Mouse (Mus musculus) left cerebral cortex, adult 8-10 months (tissue): ENCODE results near the gene Gucy1a1. TPM values are rescaled to one million over a fixed set of nuclear protein-coding genes. Genes with fewer than 3 reads are reported as not detected.
A peak's percentile ranks its signal among the peaks of the same experiment; 100 is the strongest.
"Not testable (repeated sequence)": the region's sequence is repeated elsewhere in the genome, so short reads cannot be mapped to it uniquely, and the experiment has no call there.

Experiments
- DNase-seq, 2 experiments: peaks; one replicate each; pipeline ENCODE4 v3.0.0; 2022; ENCODE audit warnings: low spot score in 2 of 2
- total RNA-seq, 4 experiments: library from RNA; stranded (reverse); gene quantifications; 2 replicates each; pipeline ENCODE4 v1.2.4; 2022

Gene Gucy1a1
- total RNA-seq = 100 to 1,000 TPM in 1 of 4 experiments, 10 to 100 TPM in 3; 82.9 to 101 (median 91.5) TPM

DNA sequence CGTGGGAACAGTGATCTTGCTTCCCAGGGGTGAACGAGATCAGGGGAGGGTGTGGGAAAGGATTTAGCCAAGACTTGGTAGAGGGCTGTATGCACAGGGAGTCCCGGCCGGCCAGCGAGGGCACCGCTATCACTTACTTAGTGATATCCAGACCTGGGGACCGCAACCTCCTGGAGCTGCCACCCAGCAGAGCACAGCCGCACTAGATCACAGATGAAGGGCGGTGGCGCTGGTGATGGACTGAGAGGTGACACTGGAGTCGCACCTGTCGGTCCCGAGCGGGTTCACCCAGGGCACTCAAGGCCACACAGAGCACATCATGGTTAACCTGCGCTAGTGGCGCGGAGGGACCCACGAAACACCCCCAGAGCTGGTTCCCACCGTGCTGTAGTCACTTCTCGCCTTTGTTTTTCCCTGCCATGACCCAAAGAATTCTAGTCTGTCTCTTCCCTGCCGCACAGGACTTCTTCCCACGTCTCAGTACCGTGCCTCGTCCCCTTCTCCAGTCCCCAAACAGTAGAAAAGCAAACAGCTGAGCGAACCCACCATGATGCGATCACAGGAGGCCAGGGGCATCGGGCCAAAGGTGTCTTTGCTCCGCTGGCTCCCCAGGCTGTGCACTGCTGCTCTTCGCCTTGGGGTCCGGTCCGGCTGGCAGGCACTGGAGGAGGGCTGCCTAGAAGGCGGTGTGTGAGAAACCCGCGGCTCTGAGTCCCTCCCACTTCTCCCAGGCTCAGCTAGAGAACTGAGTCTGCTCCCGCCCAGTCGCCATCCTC lies at the start of gene Gucy1a1:
Gene Gucy1a1 (minus strand): TSS at position 664 of the 776 bp plus-strand sequence.
- DNase-seq = peak; percentile 31 to 54

DNA sequence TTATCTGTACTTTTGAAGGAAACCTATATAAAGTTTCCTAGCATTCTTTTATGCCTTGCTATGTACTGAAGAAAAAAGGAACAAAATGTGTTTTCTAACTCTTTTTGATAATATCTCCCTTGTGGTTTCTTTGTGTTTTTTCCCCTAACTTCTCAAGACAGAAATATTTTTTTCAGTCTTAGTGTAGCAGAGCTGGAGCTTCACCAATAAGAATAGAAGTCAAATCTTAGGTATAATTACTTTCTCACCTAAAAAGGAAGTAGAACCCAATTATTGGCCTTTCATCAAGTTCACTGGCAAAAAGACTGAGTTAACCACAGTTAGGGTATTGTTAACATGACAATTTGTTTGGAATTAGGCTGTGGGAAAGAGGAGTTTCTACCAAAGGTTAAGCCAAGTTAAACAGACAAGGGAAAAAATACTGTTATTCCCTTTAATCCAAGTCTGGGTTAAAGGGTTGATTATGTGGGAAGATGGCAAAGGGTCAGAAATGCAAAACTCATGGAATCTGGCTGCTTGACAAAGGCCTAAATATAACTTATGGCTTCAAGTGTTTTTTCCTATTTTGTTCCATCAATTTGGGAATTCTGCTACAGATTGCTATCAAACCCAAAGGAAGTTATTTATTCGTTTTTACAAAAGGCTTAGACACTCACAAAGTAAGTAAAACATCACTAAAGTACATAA lies 46.1 kb upstream of the Gucy1a1 start:
- DNase-seq = no peak

DNA sequence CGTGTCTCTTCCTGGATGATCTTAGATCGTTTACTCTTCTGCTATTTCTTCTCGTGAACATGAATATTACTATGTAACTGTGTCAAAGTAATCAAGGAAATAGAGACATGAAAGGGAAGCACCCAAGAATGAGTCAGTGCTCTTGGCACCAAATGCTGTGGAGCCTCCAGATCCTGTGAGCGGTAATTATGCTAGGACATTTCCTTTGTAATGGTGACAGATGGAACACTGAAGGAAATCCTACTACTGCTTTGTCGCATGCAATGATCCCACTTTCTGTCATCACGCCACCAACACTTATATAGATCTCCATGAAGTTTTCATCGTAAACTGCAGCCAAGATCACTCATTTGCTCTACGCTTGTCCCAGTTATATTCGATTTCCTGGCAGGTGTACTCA lies 40.0 kb upstream of the Gucy1a1 start:
- DNase-seq = peak in 1 of 2 experiments; percentile 44

DNA sequence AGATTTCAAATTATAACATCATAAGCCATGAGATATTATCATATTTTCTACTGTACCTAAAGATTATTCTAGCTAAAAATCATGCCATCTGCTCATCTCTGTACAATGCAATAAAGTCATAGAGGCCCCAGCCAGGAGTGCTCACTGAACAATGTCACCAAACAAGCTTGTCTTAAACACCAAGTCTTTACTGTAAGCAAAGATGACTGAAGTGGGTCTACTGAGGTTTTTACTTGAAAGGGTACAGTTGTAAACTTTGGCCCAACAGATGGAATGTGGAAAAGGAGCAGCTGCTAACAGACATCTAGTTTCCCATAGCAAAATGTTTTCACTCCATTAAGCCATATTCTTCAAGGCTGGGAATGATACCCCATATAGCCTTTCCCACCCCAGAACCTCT lies 35.9 kb upstream of the Gucy1a1 start:
- no peak for DNase-seq

DNA sequence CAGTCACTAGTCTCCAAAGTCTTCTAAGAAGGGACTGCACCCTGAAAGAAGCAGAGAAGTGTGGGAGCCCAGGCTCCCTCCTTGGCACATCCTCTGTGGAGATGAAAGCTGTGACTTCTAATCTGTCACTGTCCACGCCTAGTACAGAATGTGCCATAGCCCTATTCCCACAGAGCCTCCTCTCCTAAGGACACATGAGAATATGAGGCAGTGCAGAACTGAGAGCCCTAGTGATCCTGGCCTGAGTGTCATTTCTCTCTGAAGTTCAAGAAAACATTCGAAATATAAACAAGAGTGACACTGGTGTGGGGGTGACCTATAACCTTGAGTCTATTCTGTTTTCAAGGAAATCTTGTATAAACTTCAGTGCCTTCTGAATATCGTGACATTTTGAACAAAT lies 34.7 kb upstream of the Gucy1a1 start:
- DNase-seq = no peak

DNA sequence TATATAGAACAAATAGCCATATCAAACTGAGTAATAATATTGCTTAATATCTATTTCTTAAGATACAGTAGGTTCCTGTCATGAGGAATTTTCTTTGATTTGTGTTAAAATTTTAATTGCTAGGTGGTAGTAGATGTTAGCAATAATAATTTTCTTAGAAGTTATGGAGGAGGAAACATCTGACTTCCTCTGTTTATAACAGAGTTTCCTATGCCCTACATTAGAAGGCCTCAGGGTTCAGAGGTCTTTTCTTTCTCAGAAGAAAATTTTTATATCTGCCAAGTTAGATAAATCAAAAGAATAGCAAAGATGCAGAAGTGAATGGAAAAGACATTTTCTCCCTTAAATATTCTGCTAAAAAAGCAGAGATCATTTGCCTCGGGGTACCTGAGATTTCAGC lies 29.9 kb upstream of the Gucy1a1 start:
- DNase-seq = no peak

DNA sequence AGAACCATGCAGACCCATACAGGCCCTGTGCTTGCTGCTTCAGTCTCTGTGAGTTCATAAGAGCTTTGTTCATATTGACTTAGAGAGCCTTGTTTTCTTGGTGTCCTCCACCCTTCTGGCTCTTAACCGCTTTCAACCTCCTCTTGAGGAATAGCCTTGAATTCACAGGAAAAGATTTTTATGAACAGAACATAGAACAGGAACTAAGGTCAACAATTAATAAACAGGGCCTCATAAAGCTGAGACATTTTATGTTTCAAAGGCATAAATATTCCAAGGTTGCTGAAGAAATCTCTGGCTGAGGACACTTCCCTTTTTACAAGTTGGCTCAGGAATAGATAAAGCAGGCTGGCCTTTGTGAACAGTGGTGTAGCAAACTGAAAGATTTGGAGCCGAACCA lies 21.5 kb upstream of the Gucy1a1 start:
- DNase-seq = no peak

DNA sequence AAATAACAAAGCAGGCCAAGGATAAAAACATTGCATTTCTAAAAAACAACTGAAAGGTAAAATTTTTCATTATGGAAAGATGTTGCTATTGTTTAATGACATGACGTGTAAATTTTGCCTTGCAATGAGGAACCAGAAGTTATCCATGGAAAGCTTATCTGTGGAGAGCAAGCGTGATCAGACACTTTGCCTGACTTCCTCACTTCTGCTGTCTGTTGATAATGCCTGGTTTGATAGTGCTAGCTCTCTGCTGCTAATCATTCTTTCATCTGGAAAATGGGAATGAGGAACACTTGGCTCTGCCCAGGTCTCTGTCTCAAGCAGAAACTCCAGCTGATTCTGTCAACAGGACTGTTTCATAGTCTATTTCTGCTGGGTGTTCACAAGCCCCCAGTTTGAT lies 20.3 kb upstream of the Gucy1a1 start:
- no peak for DNase-seq

DNA sequence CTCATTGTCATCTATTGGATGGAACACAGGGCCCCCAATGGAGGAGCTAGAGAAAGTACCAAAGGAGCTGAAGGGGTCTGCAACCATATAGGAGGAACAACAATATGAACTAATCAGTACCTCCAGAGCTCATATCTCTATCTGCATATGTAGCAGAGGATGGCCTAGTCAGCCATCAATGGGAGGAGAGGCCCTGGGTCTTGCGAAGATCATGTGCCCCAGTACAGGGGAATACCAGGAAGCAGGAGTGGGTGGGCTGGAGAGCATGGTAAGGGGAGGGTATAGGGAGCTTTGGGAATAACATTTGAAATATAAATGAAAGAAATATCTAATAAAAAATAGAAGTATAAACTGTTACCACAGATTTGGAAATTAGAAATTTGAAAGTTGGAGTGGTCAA lies 17.4 kb upstream of the Gucy1a1 start:
- not testable (repeated sequence) for DNase-seq

DNA sequence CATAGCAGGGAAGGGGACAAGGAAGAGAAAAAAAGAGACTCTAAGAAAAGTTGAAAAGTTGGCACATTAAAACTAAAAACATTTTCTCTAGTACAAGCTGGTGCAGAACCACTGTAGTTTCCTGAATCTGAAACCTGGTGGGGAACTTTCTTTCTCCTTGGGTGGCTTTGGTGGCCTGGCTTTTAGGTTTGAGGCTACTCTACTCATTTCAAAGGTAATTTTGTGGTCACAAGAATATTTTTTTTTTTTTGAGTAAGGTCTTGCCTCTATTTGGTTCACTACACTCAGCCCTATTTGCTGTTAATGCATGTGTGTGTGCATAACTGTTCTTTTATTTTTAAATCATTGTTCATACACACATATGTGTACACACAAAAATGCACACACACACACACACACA lies 389 bp upstream of the Gucy1a1 start:
- DNase-seq = no peak

DNA sequence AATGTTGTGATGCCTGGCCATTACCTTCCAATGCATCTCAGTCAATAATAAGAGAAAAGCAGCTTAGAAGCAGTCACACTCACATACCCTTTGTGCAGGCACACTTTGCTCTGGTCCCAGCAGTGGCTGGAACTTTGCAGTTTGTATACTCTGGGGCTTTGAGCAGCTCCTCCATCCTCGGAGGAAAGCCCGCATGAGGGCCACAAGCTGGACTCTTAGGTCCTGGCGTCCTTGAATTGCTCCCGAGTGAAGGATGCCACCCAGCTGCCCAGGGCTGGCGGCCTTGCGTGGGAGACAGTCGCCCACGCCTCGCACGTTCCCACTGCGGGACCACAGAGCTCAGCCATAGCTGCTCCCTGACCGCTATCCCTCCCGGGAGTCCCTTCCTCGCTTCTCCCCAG lies 864 bp downstream of the Gucy1a1 start:
- no peak for DNase-seq

DNA sequence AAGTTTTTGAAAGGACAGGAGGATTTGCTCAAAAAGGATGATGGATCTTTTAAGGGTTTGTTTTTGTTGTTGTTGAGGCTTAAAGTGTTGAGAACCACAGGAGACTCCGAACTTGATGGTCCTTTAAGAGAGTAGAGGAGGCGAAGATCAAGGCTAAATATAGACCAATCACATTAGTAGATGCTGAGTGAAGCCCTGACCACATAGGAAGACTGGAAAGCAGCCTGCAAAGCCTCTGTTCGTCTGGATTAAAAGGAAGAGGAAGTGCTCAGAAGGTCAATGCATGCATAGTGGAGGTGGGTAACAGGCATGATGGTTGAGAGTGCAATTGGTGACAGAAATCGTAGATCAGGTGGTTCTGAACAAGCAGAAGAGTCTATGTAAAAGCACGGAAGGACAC lies 4.8 kb downstream of the Gucy1a1 start:
- DNase-seq = no peak

DNA sequence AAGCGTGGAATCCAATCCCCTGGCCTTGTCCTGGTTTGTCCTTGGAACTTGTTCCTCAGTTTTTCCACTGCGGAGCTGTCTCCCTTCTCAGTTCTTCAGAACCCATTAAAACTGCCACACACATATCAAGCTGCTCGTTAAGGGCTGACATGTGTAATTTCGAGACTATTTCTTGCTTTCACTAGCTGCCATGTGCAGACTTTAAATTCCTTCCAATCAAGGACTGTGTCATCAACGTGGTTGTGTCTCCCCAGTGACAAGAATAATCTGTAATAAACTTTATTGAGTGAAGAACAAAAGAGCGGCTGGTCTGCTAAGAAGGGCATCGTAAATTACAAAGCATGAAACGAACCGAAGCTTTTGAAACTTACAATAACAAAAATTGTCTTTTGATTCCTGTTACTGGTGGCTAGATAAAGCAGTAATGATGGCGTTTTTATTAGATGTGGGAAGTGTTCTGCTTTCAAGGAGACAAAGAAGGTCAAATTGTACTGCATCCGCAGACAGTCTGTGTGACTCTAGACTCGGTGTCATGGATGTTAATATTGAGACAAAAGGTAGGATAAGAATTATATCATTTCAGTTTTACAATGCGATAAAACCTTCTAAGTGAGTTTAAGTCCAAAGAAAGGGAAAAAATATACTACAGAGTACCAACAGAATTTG lies 7.5 kb downstream of the Gucy1a1 start:
- no peak for DNase-seq

DNA sequence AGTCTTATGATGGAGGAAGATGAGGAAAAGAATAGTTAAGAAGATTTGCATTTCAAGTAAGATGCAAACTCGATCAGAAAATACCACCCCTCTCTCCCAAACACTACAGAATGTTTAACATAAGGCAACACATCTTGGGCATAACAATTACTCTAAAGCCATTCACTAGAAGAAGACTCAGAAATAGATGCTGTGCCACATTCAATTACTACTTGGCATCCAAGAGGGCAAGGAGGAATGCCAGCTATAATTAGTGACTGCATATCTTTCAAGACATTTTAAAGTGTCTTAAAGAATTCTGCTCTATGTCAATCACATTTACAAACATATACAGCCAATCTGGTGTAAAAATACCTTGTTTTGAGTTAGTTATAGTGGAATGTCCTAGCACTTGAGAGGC lies 10.1 kb downstream of the Gucy1a1 start:
- DNase-seq = no peak

DNA sequence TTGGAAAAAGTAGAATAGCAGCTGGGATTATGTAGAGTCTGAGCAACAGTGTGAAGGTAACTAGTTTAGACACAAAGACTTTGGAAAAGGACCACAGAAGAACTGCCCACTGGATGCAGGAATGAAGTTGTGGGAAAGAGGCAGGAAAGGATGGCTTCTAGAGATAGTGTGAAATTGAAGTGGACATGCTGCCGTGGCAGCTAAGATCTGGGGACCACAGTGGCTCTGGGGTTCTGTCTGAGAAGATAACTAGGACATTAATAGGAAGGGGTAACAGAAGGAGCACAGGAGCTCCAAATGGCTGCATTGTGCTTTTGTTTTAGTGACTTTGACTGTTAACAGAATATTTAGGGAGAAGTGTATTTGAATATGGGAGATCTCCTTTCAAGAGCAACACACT lies 16.3 kb downstream of the Gucy1a1 start:
- DNase-seq = no peak

DNA sequence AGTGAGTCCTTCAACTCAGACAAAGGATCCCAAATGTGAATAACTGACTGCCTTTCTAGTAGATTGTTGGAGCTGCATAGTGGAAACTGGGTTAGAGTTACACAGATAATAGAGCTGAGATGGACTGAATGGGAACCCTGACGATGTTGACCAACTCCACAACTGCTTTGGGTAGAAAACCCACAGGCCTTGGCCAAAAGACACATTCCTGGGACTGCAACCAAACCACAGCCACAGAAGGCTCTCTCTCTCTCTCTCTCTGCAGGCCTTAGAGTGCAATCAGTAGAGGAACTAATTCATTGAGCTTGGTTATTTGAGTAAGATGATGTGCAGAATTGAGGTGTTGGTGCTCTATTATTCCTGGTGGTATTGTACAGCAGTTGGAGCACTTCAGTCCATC lies 21.0 kb downstream of the Gucy1a1 start:
- DNase-seq = no peak

DNA sequence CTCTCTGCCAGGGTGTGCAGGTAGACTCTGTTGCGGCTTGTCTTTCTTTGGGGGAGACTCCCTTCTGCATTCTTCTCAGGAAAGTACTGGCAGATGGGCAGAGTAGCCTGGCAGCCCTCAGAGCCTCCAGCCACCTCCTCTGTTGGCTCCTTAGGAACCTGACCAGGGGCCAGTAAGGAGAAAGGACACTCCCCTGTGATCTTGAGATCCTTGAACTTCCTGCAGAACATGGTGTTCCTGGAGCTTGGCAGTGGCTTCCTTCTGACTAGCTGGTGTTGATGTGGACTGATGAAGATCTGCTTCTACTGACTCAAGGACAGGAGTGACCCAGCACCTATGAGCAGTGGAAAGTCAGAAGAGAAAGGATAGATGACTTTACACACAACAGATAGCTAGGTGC lies 26.7 kb downstream of the Gucy1a1 start:
- DNase-seq = no peak

DNA sequence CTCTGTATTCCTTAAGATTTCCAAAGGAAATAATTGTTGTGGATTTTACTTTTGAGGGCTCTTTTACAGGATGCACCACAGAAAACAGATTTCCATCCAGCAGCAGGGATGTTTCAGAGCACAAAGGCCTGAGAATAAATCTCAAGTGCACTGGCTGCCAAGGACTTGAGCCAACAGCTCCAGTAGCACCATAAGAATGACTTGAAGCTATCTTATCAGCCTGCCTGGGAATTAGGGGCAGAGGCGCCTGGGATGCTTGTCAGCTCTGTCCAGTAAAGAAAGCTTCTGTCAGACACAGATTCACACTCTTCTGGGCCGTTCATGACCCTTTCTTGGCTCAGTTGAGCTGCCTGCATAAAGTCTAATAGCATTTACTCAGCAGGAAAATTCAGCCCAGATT lies 33.1 kb downstream of the Gucy1a1 start:
- DNase-seq = no peak

DNA sequence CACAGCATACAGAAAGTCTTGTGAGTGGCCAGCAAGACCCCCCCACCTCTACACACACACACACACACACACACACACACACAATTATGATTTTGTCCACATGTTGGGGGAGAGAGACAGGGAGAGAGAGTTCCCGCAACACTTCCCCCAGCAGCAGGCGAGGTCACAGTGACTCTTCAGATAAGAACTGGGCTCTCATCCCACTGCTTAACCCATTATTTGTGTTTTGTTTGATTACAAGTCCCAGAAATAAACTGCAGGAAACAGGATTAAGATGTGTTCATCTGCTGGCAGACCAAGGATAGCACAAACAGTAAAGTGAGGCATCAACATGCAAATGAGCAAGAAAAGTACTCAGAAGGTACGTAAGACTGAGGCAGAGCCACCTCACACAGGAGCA lies 33.6 kb downstream of the Gucy1a1 start:
- DNase-seq = no peak

DNA sequence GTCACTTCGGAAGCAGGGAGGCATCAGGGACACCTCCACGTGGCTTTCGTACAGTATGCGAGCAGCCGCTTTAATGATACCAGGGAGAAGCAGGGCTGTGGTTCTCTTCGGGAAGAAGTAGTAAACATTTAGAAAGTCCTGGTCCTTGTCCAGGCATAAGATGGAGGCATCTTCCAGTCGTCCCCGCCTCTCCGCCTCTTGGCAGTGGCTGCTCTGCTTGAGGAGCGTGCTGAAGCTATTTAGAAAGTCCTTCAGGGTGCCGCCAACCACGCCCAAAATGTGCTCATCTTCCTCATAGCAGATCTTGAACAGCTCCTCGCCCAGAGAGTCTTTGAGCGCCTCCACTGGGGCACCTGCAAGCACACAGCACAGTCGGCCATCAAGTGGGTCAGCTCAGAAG lies 36.6 kb downstream of the Gucy1a1 start:
- DNase-seq = no peak

DNA sequence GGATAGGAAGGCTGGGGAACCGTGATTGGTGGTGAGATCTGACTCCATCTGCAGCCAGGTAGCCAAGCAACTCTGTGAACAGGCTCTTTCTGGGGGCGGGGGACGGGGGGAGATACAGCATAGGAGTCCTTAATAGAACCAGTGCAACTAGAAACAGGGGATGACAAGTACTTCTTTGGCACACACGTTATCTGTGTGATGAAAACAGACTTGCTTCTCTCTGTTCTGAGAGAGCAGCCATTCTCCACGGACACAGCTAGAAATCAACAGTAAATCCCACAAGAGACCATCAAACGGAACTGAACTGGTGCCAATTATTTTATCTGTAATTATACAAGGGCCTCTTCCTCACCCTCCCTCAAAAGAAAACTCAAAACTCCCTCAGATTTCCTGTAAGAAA lies 41.4 kb downstream of the Gucy1a1 start:
- no peak for DNase-seq

DNA sequence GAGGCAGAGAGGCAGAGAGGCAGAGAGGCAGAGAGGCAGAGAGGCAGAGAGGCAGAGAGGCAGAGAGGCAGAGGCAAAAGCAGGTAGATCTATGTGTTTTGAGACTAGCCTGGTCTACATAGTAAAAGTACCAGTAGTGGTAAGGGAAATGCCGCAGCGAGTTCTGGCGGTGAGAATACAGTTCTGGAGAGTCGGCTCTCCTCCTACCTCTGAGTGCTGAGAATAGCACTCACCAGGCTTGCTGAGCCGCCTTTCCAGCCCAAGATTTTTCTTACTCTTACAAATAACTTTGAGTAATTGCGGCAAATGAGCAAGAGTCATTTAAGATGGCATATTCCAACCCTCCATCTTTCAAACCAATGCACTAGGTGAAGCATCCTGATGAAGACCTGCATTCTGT lies 46.5 kb downstream of the Gucy1a1 start:
- no peak for DNase-seq

DNA sequence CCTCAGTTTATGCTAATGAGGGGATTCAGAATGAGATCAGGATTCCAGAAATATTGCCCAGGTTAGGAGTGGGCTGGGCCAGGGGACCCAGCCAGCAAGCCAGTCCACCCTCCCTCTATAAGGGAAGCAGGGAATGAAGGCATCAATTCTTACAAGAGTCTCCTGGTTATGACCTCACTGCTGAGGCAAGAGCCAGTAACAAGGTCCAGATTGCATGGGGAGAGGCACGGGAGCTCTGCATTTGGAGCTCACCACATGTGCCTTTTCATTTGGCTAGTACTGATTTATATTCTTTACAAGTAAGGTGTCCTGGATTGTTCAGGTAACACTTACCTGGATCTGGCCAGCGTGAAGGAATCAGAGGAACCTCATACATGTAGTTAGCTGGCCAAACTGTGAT lies 48.8 kb downstream of the Gucy1a1 start:
- DNase-seq = no peak
